Mouse (Mus musculus) intestine, embryonic 14.5 days (tissue): ENCODE measurements around the gene Vps16. TPM values are rescaled to one million over a fixed set of nuclear protein-coding genes. Genes with fewer than 3 reads are reported as not detected.

Experiments
- ATAC-seq: fragments of 200-750 bp; cut with Nextera tagmentation; replicated peaks from 2 replicates; pipeline ENCODE4 v1.8.0; 2017; ENCODE audit warnings: low read depth, moderate number of reproducible peaks, moderate TSS enrichment, moderate library complexity; ENCODE audit not compliant: low FRiP score, low TSS enrichment
- DNase-seq: peaks from one replicate; pipeline ENCODE4 v3.0.0-alpha.2; 2018; ENCODE audit warnings: low spot score
- H3K27ac ChIP-seq: fragments of 300-500 bp; sonication (generic); 2 replicates; pipeline ENCODE4 v1.5.1; 2014; ENCODE audit warnings: low read depth, mild to moderate bottlenecking, control low read depth
- H3K27me3 ChIP-seq: fragments of 300-500 bp; sonication (generic); replicated peaks from 2 replicates; pipeline ENCODE4 v1.6.1; 2014; ENCODE audit warnings: low read length, control low read depth; ENCODE audit not compliant: control insufficient read depth, insufficient read depth
- H3K36me3 ChIP-seq: fragments of 300-500 bp; sonication (generic); 2 replicates; pipeline ENCODE4 v1.6.1; 2014; ENCODE audit warnings: low read length, control low read depth; ENCODE audit not compliant: control insufficient read depth, insufficient read depth
- H3K4me1 ChIP-seq: fragments of 300-500 bp; sonication (generic); replicated peaks from 2 replicates; pipeline ENCODE4 v1.6.1; 2014; ENCODE audit warnings: low read length, control low read depth, mixed read lengths; ENCODE audit not compliant: control insufficient read depth, insufficient read depth
- H3K4me2 ChIP-seq: fragments of 300-500 bp; sonication (generic); 2 replicates; pipeline ENCODE4 v1.6.1; 2014; ENCODE audit warnings: low read length
- H3K4me3 ChIP-seq: fragments of 300-500 bp; sonication (generic); 2 replicates; pipeline ENCODE4 v1.5.1; 2014; ENCODE audit warnings: low read depth, low read length, control low read depth, mixed read lengths
- H3K9ac ChIP-seq: fragments of 300-500 bp; sonication (generic); 2 replicates; pipeline ENCODE4 v1.6.1; 2014; ENCODE audit warnings: mild to moderate bottlenecking, low read length
- H3K9me3 ChIP-seq: fragments of 300-500 bp; sonication (generic); 2 replicates; pipeline ENCODE4 v1.6.1; 2016; ENCODE audit warnings: low read length, control low read depth; ENCODE audit not compliant: control insufficient read depth
- WGBS: fragments of 180-500 bp; shearing (Covaris S2); extraction: QIAGEN DNeasy Blood & Tissue Kit; methylation state at CpG from one replicate; pipeline ENCODE4 v1.1.7; 2014; 5-methylcytosine and 5-hydroxymethylcytosine counted together
- polyA plus RNA-seq: library from polyadenylated mRNA; unstranded; fragments of >200 nt; fragmentation: Nextera tagmentation; extraction: Ambion mirVana; gene quantifications from 2 replicates; pipeline ENCODE4 v1.2.1, GENCODE M21; 2014

The Vps16 gene
- polyA plus RNA-seq, 1 experiment from 2014 or later = 62.7 TPM

DNA sequence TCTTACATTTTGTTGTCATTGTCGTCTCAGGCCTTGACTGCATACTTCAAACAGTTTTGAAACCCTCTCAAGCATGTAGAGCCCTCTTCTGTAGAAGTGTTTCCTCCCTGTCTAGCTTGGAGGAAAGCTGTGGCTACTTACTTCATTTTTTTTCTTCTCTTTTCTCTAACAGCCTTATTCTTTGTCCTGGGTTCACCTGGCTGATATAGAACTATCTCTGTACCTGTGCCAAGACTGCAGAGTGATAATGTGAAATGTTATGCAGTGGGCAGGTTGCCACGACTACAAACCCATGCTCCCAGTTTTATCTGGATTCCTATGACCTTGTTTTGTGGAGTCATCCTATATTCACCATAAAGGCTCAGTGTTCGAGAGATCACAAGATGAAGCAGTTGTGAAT, 6.3 kb downstream of the Vps16 start:
- Histone ChIP-seq H3K27ac (no peak overlapping the region), H3K27me3 (no peaks in the 10 kb centered on the region), H3K4me3 (no peak overlapping the region), H3K9ac (no peak overlapping the region), H3K9me3 (no peaks in the 10 kb centered on the region), H3K4me1 (peaks cover under 1% of the 10 kb centered on the region; the same call in 1 of the 2 replicates), H3K4me2 (no peak overlapping the region), H3K36me3 (0 out of 2 replicates have a peak, but pooled peaks cover 7% of the 10 kb centered on the region)
- ATAC-seq = no peak
- DNase-seq = no peak
- 88% methylated on average over 3 of the region's 3 CpGs for WGBS

DNA sequence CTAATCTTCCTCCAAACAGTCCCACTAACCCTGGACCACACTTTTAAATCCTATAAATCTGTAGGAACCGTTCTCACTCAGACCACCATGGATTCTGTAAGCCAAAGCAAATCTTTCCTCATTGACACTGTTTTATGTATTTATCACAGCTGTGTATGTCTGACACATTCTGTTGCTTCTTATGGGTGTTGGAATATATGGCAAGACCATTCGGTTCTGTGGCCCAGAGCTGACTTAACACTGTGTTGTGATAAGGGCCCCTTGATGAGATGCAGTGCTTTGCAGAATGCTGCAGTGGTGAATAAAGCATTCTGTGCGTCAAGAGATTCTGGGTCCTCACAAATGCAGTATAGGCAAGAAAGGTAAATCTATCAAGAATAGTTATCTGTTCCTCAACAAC, 8.0 kb downstream of the Vps16 start:
- DNase-seq (no peak), ATAC-seq (no peak)
- H3K4me1 ChIP-seq = no peaks in the 10 kb centered on the region
- no peak overlapping the region for H3K9ac ChIP-seq
- H3K27me3 ChIP-seq = no peaks in the 10 kb centered on the region
- no peak overlapping the region for H3K4me3 ChIP-seq
- 87% methylated on average over 3 of the region's 3 CpGs for WGBS
- no peak overlapping the region for H3K4me2 ChIP-seq
- H3K27ac ChIP-seq = no peak overlapping the region
- no peaks in the 10 kb centered on the region for H3K9me3 ChIP-seq
- 0 out of 2 replicates have a peak, but pooled peaks cover 7% of the 10 kb centered on the region for H3K36me3 ChIP-seq

DNA sequence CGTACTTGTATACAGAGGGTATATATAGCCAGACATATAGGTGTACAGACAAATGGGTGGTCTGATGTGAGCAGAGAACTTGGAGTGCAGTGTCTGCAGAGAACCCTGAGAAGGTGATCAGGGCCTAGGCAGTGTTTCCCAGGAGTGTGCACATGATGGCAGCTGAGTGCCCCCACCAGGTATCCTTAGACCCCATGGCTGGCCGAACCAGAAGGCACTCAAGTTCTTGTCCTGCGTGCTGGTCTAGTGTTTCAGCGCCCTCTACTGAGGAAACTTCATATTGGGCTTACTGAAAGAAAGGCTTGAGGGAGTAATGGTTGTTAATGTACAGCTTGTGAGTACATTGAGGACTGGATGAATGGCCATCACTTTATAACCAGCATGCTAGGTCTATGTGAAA, 9.0 kb downstream of the Vps16 start:
- ATAC-seq = no peak
- Histone ChIP-seq H3K9ac (no peak overlapping the region), H3K4me1 (no peaks in the 10 kb centered on the region), H3K36me3 (peaks cover 16% of the 10 kb centered on the region; the same call in 1 of the 2 replicates), H3K27me3 (no peaks in the 10 kb centered on the region), H3K4me3 (no peak overlapping the region), H3K27ac (no peak overlapping the region), H3K9me3 (no peaks in the 10 kb centered on the region), H3K4me2 (no peak overlapping the region)
- DNase-seq = peak; percentile 59
- WGBS = 23% methylated on average over 4 of the region's 4 CpGs

DNA sequence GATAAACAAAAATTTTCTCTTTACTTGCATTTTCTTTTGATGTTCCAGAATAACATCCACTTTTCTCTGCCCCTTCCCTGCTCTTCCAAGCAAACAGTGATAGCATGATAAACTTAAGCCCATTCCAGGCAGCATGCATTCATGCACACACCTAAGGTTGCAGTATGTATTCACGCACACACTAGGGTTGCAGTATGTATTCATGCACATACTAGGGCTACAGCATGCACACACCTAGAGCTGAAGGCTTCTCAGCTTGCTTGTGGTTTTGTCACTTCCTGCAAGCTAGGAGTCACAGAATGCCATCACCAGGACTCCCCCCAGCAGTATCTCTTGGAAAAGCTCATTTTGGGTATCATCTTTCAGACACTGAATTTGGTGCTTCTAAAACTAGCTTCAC, 12.6 kb downstream of the Vps16 start:
- H3K9me3 ChIP-seq = no peaks in the 10 kb centered on the region
- H3K36me3 ChIP-seq = peaks cover 47% of the 10 kb centered on the region
- H3K27me3 ChIP-seq = no peaks in the 10 kb centered on the region
- H3K27ac ChIP-seq = no peak overlapping the region
- H3K4me3 ChIP-seq = no peak overlapping the region
- WGBS = 98% methylated on average over 1 of the region's 1 CpGs
- H3K9ac ChIP-seq = no peak overlapping the region
- no peaks in the 10 kb centered on the region for H3K4me1 ChIP-seq
- no peak for ATAC-seq
- H3K4me2 ChIP-seq = no peak overlapping the region
- no peak for DNase-seq

DNA sequence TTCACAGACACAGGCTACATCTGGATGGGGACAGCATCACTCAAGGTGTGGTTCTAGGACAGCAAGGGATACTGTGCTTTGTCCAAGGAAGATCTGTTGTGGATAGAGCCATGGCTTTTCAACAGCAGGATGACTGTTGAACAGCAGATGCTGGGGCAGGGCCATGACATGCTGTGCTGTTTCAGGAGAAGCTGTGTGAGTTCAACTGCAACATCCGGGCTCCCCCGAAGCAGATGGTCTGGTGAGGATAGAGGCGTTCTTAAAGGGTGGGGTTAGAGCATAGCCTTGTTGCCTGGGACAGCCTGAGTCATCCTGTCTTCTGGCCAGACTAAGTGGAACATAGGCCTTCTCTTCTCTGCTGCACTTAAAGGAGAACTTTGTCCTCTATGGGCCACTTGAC, 14.7 kb downstream of the Vps16 start:
- Histone ChIP-seq H3K4me1 (no peaks in the 10 kb centered on the region), H3K9me3 (no peaks in the 10 kb centered on the region), H3K4me3 (no peak overlapping the region), H3K27me3 (no peaks in the 10 kb centered on the region), H3K36me3 (peaks cover 66% of the 10 kb centered on the region), H3K4me2 (no peak overlapping the region), H3K27ac (no peak overlapping the region), H3K9ac (no peak overlapping the region)
- WGBS = 82% methylated on average over 3 of the region's 3 CpGs
- no peak for ATAC-seq
- no peak for DNase-seq

DNA sequence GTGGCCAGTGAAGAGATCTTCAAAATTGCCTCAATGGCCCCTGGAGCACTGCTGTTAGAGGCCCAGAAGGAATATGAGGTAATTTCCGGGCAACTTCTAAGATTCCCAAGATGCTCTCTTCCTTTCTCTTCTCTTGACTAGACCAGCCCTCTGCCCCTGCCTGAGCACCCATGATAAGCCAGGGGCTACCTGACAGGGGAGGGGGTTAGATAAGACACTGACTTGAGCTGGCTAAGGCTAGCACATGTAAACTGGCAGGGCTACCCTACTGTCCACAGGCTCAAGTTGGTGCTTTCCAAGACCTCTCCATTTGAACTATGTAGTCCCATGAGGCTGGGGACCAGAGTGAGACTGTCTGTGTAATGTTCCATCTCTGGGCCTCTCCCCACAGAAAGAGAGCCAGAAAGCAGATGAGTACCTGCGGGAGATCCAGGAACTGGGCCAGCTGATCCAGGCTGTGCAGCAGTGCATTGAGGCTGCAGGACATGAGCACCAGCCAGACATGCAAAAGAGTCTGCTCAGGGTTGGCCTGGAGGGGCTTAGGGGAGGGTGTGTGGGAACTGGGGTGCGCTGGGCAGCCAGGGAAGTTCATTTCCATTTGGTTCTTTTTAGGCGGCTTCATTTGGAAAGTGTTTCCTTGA, 15.8 kb downstream of the Vps16 start:
- 91% methylated on average over 4 of the region's 4 CpGs for WGBS
- ATAC-seq (no peak; the same call in 1 of the 2 replicates), DNase-seq (no peak)
- no peak overlapping the region for H3K27ac ChIP-seq
- H3K4me3 ChIP-seq = no peak overlapping the region
- H3K36me3 ChIP-seq = peaks cover 74% of the 10 kb centered on the region
- H3K27me3 ChIP-seq = no peaks in the 10 kb centered on the region
- no peaks in the 10 kb centered on the region for H3K4me1 ChIP-seq
- H3K9ac ChIP-seq = no peak overlapping the region
- H3K9me3 ChIP-seq = no peaks in the 10 kb centered on the region
- no peak overlapping the region for H3K4me2 ChIP-seq

DNA sequence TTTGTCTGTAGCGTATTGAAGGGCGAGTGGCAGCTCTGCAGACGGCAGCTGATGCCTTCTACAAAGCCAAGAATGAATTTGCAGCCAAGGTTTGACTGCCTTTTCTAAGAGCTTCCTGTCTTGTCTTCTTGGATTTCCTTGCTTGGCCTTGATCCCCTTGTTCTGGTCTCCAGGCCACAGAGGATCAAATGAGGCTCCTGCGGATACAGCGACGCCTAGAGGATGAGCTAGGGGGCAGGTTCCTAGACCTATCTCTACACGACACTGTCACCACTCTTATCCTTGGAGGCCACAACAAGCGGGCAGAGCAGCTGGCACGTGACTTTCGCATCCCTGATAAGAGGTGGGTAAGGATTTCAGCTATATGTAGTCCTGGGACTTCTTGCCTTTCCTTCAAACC, 18.0 kb downstream of the Vps16 start:
- Histone ChIP-seq H3K27me3 (no peaks in the 10 kb centered on the region), H3K4me2 (no peak overlapping the region), H3K27ac (no peak overlapping the region), H3K9ac (no peak overlapping the region), H3K9me3 (no peaks in the 10 kb centered on the region), H3K4me3 (no peak overlapping the region), H3K4me1 (no peaks in the 10 kb centered on the region), H3K36me3 (peaks cover 84% of the 10 kb centered on the region)
- WGBS = 82% methylated on average over 10 of the region's 10 CpGs
- ATAC-seq (no peak), DNase-seq (no peak)

DNA sequence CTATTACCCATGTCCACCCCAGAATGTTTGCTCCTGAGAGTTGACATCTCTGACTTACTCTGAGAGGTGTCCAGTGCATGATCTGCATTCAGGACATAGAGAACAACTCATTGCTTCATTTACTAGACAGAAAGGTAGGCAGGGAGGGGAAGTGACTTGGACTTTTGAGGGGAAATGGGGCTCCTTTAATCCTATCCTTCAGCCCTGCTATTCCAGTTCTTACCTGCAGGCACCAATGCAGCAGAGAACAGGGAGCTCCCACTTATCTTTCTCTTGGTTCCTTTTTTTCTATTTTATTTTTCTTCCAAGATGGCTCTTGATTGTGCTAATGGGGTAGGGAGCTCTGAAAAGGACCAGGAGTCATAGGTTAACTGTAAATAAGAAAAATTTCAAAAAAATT, 24.3 kb downstream of the Vps16 start:
- ATAC-seq (no peak), DNase-seq (no peak)
- H3K9me3 ChIP-seq = no peaks in the 10 kb centered on the region
- peaks cover 17% of the 10 kb centered on the region for H3K4me1 ChIP-seq
- H3K27me3 ChIP-seq = no peaks in the 10 kb centered on the region
- no peak overlapping the region for H3K27ac ChIP-seq
- no peak overlapping the region for H3K9ac ChIP-seq
- H3K4me2 ChIP-seq = no peak overlapping the region
- H3K36me3 ChIP-seq = peaks cover 22% of the 10 kb centered on the region
- no peak overlapping the region for H3K4me3 ChIP-seq
